Mouse (Mus musculus): ENCODE measurements around the gene Avpi1.

DNA sequence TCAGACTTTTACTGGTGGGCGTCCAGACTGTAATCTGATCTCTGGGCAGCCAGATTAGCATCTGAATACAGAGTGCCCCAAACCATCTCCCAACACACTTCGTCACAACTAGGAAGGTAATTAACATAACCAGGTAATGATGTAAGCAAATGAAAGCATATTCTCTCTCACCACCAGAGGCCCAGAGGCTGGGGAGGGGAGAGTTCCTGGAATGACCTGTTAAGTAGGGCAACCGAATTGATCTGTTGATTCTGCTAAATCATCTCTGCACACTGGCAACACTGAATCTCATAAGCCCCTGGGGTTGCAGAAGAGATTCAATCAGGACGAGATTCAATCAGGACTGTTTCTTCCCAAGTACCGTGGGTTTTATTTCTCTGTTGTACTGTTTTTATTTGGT lies 7.3 kb upstream of the Avpi1 start:
- TF ChIP-seq CTCF (IDR thresholded peaks at IDR 0.05; ENCODE audit: extremely low read depth, insufficient read length, insufficient replicate concordance, low read depth, low read length) = no peak
- TF ChIP-seq POLR2A (IDR thresholded peaks at IDR 0.05; ENCODE audit: low read depth, low read length) = no peak
